Mouse (Mus musculus): Measurements from ENCODE around the gene Auts2.

Auts2 gene

GRCm38 (mm10) chr5:132008703-132009222 lies 534.4 kb downstream of the Auts2 start:
- no peak for DNase-seq (ENCODE audit: low spot score in 2 of 2)

- no peak for DNase-seq (ENCODE audit: low spot score in 2 of 2)
These were observed 535.2 kb downstream of the Auts2 start for GRCm38 (mm10) chr5:132007907-132008306.

GRCm38 (mm10) chr5:131992681-131993211 lies 550.4 kb downstream of the Auts2 start:
- no peak for DNase-seq (ENCODE audit: low spot score in 2 of 2)

- no peak for DNase-seq (ENCODE audit: low spot score in 2 of 2)
These were observed 550.9 kb downstream of the Auts2 start for GRCm38 (mm10) chr5:131992268-131992667.

GRCm38 (mm10) chr5:131990532-131990931 lies 552.6 kb downstream of the Auts2 start:
- DNase-seq (ENCODE audit: low spot score in 2 of 2) = no peak

GRCm38 (mm10) chr5:131981451-131981850 lies 561.7 kb downstream of the Auts2 start:
- no peak for DNase-seq (ENCODE audit: low spot score in 2 of 2)

GRCm38 (mm10) chr5:131978939-131979338 lies 564.2 kb downstream of the Auts2 start:
- DNase-seq (ENCODE audit: low spot score in 2 of 2) = no peak

GRCm38 (mm10) chr5:131977497-131977896 lies 565.6 kb downstream of the Auts2 start:
- no peak for DNase-seq (ENCODE audit: low spot score in 2 of 2)

GRCm38 (mm10) chr5:131971901-131972300 lies 571.2 kb downstream of the Auts2 start:
- DNase-seq (ENCODE audit: low spot score in 2 of 2) = no peak

- DNase-seq (ENCODE audit: low spot score in 2 of 2) = no peak
These were observed 577.6 kb downstream of the Auts2 start for GRCm38 (mm10) chr5:131965499-131965898.

- DNase-seq (ENCODE audit: low spot score in 2 of 2) = no peak
These were observed 579.6 kb downstream of the Auts2 start for GRCm38 (mm10) chr5:131963565-131963964.

GRCm38 (mm10) chr5:131961859-131962258 lies 581.3 kb downstream of the Auts2 start:
- DNase-seq (ENCODE audit: low spot score in 2 of 2) = no peak

GRCm38 (mm10) chr5:131960432-131960831 lies 582.7 kb downstream of the Auts2 start:
- no peak for DNase-seq (ENCODE audit: low spot score in 2 of 2)

GRCm38 (mm10) chr5:131956998-131957397 lies 586.1 kb downstream of the Auts2 start:
- no peak for DNase-seq (ENCODE audit: low spot score in 2 of 2)

- no peak for DNase-seq (ENCODE audit: low spot score in 2 of 2)
These were observed 587.1 kb downstream of the Auts2 start for GRCm38 (mm10) chr5:131956090-131956489.

GRCm38 (mm10) chr5:131955227-131956016 lies 587.7 kb downstream of the Auts2 start:
- DNase-seq (ENCODE audit: low spot score in 2 of 2) = no peak

GRCm38 (mm10) chr5:131948571-131949151 lies 594.5 kb downstream of the Auts2 start:
- DNase-seq (ENCODE audit: low spot score in 2 of 2) = no peak

GRCm38 (mm10) chr5:131946801-131947200 lies 596.3 kb downstream of the Auts2 start:
- no peak for DNase-seq (ENCODE audit: low spot score in 2 of 2)

- no peak for DNase-seq (ENCODE audit: low spot score in 2 of 2)
These were observed 598.4 kb downstream of the Auts2 start for GRCm38 (mm10) chr5:131944761-131945160.

- no peak for DNase-seq (ENCODE audit: low spot score in 2 of 2)
These were observed 614.4 kb downstream of the Auts2 start for GRCm38 (mm10) chr5:131928696-131929095.

GRCm38 (mm10) chr5:131922759-131923158 lies 620.4 kb downstream of the Auts2 start:
- DNase-seq (ENCODE audit: low spot score in 2 of 2) = no peak

- no peak for DNase-seq (ENCODE audit: low spot score in 2 of 2)
These were observed 621.0 kb downstream of the Auts2 start for GRCm38 (mm10) chr5:131922118-131922517.
